Mouse (Mus musculus): ENCODE data around the gene Pnpo. TPM values are rescaled to one million over a fixed set of nuclear protein-coding genes. Genes with fewer than 3 reads are reported as not detected.

The Pnpo gene
- polyA plus RNA-seq, 1 experiment from 2014 or later = 145 TPM

DNA sequence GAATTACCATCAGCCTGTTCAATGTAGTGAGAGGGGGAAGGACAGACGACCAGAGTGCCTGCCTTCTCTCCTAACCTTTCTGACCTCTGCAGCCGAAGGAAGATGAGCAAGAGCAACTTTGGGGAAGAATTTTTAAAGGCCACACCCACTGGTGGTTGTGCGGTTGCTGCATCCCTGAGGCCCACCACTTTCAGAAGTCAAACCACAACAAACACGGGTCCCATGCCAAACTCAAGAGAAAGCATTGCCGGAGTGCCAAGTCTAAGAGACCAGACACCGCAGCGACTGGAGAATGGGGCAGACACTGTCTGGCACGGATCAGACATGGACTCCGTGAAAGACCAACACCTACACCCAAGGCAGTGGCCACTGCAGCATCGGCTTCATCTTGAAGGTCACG, 18.9 kb downstream of the Pnpo start:
- Histone ChIP-seq H3K4me3 (ENCODE audit: low read depth, low read length) (no peak overlapping the region), H3K27me3 (replicated peaks; ENCODE audit: control insufficient read depth, insufficient read depth, low read length) (no peaks in the 10 kb centered on the region), H3K36me3 (ENCODE audit: control insufficient read depth, insufficient read depth) (no peaks in the 10 kb centered on the region), H3K4me1 (replicated peaks; ENCODE audit: control insufficient read depth, insufficient read depth, low read length) (0 out of 2 replicates have a peak, but pooled peaks cover 5% of the 10 kb centered on the region), H3K27ac (ENCODE audit: low read depth, low read length) (peak overlapping the region; percentile 94; the same call in 1 of the 2 replicates), H3K4me2 (replicated peaks; ENCODE audit: low read depth) (no peak overlapping the region), H3K9me3 (ENCODE audit: control insufficient read depth) (no peaks in the 10 kb centered on the region), H3K9ac (ENCODE audit: low read depth, low read length) (no peak overlapping the region)
- ATAC-seq = no peak
- 73% methylated on average over 11 of the region's 11 CpGs for WGBS
- no peak for TF ChIP-seq CTCF (IDR thresholded peaks at IDR 0.05; ENCODE audit: low read depth)

DNA sequence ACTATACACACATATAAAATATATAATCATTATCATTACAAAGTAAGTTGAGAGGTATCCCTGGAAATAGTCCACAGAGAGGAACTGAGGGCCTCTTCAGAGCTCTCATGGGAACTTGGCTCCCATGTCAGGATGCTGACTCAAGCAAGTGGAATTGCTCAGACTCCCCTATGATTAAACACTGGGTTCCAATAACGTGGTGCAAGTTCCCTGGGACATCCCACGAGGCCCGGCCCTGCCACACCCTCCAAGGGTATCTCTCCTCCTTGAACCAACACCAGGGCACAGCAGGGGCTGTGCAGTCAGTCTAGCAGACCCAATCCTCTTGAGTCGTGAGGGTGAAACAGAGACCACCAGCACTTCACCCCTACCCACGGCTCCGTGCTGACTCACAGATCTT, 24.8 kb downstream of the Pnpo start:
- H3K9me3 ChIP-seq (ENCODE audit: control insufficient read depth) = no peaks in the 10 kb centered on the region
- H3K4me2 ChIP-seq (replicated peaks; ENCODE audit: low read depth) = no peak overlapping the region
- H3K4me1 ChIP-seq (replicated peaks; ENCODE audit: control insufficient read depth, insufficient read depth, low read length) = no peaks in the 10 kb centered on the region
- no peak overlapping the region for H3K9ac ChIP-seq (ENCODE audit: low read depth, low read length)
- no peaks in the 10 kb centered on the region for H3K36me3 ChIP-seq (ENCODE audit: control insufficient read depth, insufficient read depth)
- TF ChIP-seq CTCF (IDR thresholded peaks at IDR 0.05; ENCODE audit: low read depth) = no peak
- H3K27me3 ChIP-seq (replicated peaks; ENCODE audit: control insufficient read depth, insufficient read depth, low read length) = no peaks in the 10 kb centered on the region
- WGBS = 39% methylated on average over 6 of the region's 6 CpGs
- no peak overlapping the region for H3K27ac ChIP-seq (ENCODE audit: low read depth, low read length)
- no peak overlapping the region for H3K4me3 ChIP-seq (ENCODE audit: low read depth, low read length)
- ATAC-seq = no peak

DNA sequence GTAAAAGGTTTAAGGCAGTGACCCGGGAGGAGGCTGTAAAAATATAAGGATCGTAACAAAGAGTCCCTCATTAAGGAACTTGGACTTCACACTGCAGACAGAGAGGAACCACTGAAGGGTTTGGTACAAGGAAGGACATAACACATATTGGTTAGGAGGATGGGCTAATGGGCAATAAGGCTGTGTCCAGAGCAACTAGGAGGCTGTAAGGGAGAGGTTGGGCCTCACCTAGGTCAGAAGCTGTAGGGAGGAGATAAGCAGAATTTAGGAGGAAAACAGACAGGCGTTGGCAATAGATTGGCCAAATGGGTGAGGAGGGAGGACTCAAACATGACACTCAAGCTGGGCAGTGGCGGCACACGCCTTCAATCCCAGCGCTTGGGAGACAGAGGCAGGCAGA, 26.4 kb downstream of the Pnpo start:
- Histone ChIP-seq H3K36me3 (ENCODE audit: control insufficient read depth, insufficient read depth) (no peaks in the 10 kb centered on the region), H3K9me3 (ENCODE audit: control insufficient read depth) (no peaks in the 10 kb centered on the region), H3K27me3 (replicated peaks; ENCODE audit: control insufficient read depth, insufficient read depth, low read length) (no peaks in the 10 kb centered on the region), H3K9ac (ENCODE audit: low read depth, low read length) (no peak overlapping the region), H3K4me2 (replicated peaks; ENCODE audit: low read depth) (no peak overlapping the region), H3K27ac (ENCODE audit: low read depth, low read length) (peak overlapping the region; percentile 60; the same call in 1 of the 2 replicates), H3K4me1 (replicated peaks; ENCODE audit: control insufficient read depth, insufficient read depth, low read length) (no peaks in the 10 kb centered on the region), H3K4me3 (ENCODE audit: low read depth, low read length) (no peak overlapping the region)
- ATAC-seq = 0 out of 2 replicates have a peak, but pooled peaks have one; percentile 7
- WGBS = 42% methylated on average over 6 of the region's 6 CpGs
- no peak for TF ChIP-seq CTCF (IDR thresholded peaks at IDR 0.05; ENCODE audit: low read depth)

DNA sequence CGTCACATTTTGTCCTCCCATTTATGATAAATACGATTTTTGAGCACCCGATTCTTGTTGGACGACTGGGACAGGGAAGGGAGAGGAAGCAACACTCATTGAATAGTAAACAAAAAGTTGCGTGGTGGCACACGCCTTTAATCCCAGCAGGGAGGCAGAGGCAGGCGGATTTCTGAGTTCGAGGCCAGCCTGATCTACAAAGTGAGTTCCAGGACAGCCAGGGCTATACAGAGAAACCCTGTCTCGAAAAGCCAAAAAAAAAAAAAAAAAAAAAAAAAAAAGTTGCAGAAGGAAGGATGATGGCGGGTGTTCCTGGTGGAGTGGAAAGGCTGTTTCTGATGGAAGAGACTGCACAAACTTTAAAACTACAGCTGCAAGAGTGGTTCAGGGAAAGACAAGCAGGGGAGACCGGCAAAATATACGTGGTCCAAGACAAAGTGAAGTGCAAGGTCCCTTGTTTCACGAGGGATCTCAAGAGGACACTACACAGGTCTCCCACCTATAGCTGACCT, 26.8 kb downstream of the Pnpo start:
- ATAC-seq = peak; percentile 3; the same call in 1 of the 2 replicates
- H3K4me3 ChIP-seq (ENCODE audit: low read depth, low read length) = peak overlapping the region; percentile 24; the same call in 1 of the 2 replicates
- 25% methylated on average over 12 of the region's 13 CpGs for WGBS
- no peak for TF ChIP-seq CTCF (IDR thresholded peaks at IDR 0.05; ENCODE audit: low read depth)
- H3K27me3 ChIP-seq (replicated peaks; ENCODE audit: control insufficient read depth, insufficient read depth, low read length) = no peaks in the 10 kb centered on the region
- H3K4me2 ChIP-seq (replicated peaks; ENCODE audit: low read depth) = peak overlapping the region; percentile 42
- no peak overlapping the region for H3K9ac ChIP-seq (ENCODE audit: low read depth, low read length)
- H3K36me3 ChIP-seq (ENCODE audit: control insufficient read depth, insufficient read depth) = peaks cover 3% of the 10 kb centered on the region; the same call in 1 of the 2 replicates
- H3K9me3 ChIP-seq (ENCODE audit: control insufficient read depth) = no peaks in the 10 kb centered on the region
- peak overlapping the region; percentile 60; the same call in 1 of the 2 replicates for H3K27ac ChIP-seq (ENCODE audit: low read depth, low read length)
- no peaks in the 10 kb centered on the region for H3K4me1 ChIP-seq (replicated peaks; ENCODE audit: control insufficient read depth, insufficient read depth, low read length)

DNA sequence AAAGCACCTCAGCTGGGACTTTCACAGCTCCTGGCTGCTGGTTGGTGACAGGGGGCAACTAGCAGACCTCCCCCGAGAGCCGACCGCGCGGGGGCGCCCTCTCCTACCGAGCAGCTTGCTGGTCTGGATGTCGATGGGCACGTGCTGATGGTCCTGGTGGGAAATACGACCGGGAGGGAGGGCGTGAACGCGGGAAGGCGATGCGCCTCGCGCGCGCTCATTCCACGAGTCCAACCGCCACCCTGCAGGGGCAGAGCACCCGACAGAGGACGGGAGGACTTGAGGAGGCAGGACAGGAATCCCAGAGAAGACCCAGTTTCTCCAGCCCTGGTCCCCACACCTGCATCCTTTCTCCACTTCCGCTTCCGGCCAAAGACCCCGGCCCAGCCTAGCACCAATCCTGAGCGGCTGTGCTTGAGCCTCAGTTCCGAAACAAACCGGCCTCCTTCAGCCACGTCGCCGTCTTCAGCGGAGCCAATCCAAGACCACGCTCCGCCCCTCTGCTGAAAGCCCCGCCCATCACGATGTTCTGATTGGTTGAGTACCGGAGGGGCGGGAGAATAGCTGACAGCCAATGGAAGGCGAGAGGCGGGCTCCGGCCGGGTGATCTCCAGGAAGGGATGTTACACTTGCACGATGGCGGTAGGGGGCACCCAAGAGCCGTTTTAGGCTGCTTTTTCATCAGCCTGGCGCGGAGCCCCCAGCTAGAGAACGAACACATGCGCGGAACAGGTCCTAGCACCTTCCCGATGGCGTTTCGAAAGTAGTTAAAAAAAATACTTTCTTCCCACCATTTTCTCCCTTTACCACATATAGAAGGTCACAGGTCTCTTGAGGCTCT, 27.5 kb downstream of the Pnpo start, which contains the start of gene Cdk5rap3:
Gene Cdk5rap3 (minus strand): TSS at position 453 of the 841 bp plus-strand sequence.
- peak within 1 kb of the TSS; percentile 79 for H3K27ac ChIP-seq (ENCODE audit: low read depth, low read length)
- peak; percentile 94 for TF ChIP-seq CTCF (IDR thresholded peaks at IDR 0.05; ENCODE audit: low read depth)
- WGBS = under 1% methylated on average over 55 of the region's 55 CpGs
- peaks cover 10% of the 10 kb centered on the region; the same call in 1 of the 2 replicates for H3K36me3 ChIP-seq (ENCODE audit: control insufficient read depth, insufficient read depth)
- H3K9ac ChIP-seq (ENCODE audit: low read depth, low read length) = peak within 1 kb of the TSS; percentile 51
- peak within 1 kb of the TSS; percentile 62 for H3K4me3 ChIP-seq (ENCODE audit: low read depth, low read length)
- no peaks in the 10 kb centered on the region for H3K27me3 ChIP-seq (replicated peaks; ENCODE audit: control insufficient read depth, insufficient read depth, low read length)
- no peaks in the 10 kb centered on the region for H3K9me3 ChIP-seq (ENCODE audit: control insufficient read depth)
- ATAC-seq = peak; percentile 93
- peak within 1 kb of the TSS; percentile 86 for H3K4me2 ChIP-seq (replicated peaks; ENCODE audit: low read depth)
- no peaks in the 10 kb centered on the region for H3K4me1 ChIP-seq (replicated peaks; ENCODE audit: control insufficient read depth, insufficient read depth, low read length)

DNA sequence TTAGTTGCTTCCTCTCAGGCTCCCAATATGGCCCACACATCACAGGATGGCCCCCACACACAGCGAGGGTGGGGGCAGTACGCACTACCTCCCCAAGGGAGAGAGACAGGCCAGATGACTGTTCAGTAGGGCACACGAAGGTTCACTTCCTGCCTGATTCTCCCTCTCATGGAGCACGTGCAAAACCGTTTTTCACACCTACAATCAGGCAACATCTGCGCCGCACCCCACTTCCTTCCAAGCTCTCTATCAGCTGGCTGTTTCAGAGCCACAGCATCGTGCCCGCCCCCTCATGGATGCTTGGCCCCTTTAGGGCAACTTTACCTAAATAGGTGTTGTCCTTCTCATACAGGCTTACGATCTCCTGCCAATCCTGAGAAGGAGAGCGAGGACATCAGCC, 31.1 kb downstream of the Pnpo start:
- TF ChIP-seq CTCF (IDR thresholded peaks at IDR 0.05; ENCODE audit: low read depth) = no peak
- H3K36me3 ChIP-seq (ENCODE audit: control insufficient read depth, insufficient read depth) = peaks cover 37% of the 10 kb centered on the region
- H3K9me3 ChIP-seq (ENCODE audit: control insufficient read depth) = no peaks in the 10 kb centered on the region
- no peak overlapping the region for H3K27ac ChIP-seq (ENCODE audit: low read depth, low read length)
- no peaks in the 10 kb centered on the region for H3K27me3 ChIP-seq (replicated peaks; ENCODE audit: control insufficient read depth, insufficient read depth, low read length)
- no peak overlapping the region for H3K9ac ChIP-seq (ENCODE audit: low read depth, low read length)
- no peak overlapping the region for H3K4me2 ChIP-seq (replicated peaks; ENCODE audit: low read depth)
- 81% methylated on average over 11 of the region's 11 CpGs for WGBS
- no peaks in the 10 kb centered on the region for H3K4me1 ChIP-seq (replicated peaks; ENCODE audit: control insufficient read depth, insufficient read depth, low read length)
- no peak for ATAC-seq
- no peak overlapping the region for H3K4me3 ChIP-seq (ENCODE audit: low read depth, low read length)

Data from intestine, postnatal 0 days (tissue).